Mouse (Mus musculus): ENCODE results near the gene Tesc. TPM values are rescaled to one million over a fixed set of nuclear protein-coding genes. Genes with fewer than 3 reads are reported as not detected.

Tesc gene
- total RNA-seq, 2 experiments from 2014 or later = not detected

- ATAC-seq (replicated peaks; ENCODE audit: low FRiP score, low TSS enrichment, poor library complexity, severe bottlenecking) = no peak
These were observed 16.7 kb upstream of the Tesc start for GRCm38 (mm10) chr5:118010872-118011271.

GRCm38 (mm10) chr5:118011796-118012195 lies 15.7 kb upstream of the Tesc start:
- ATAC-seq (replicated peaks; ENCODE audit: low FRiP score, low TSS enrichment, poor library complexity, severe bottlenecking) = no peak

GRCm38 (mm10) chr5:118015028-118015427 lies 12.5 kb upstream of the Tesc start:
- ATAC-seq (replicated peaks; ENCODE audit: low FRiP score, low TSS enrichment, poor library complexity, severe bottlenecking) = no peak

- no peak for ATAC-seq (replicated peaks; ENCODE audit: low FRiP score, low TSS enrichment, poor library complexity, severe bottlenecking)
These were observed 11.9 kb upstream of the Tesc start for GRCm38 (mm10) chr5:118015669-118016068.

GRCm38 (mm10) chr5:118017527-118017926 lies 10.0 kb upstream of the Tesc start:
- no peak for ATAC-seq (replicated peaks; ENCODE audit: low FRiP score, low TSS enrichment, poor library complexity, severe bottlenecking)

- no peak for ATAC-seq (replicated peaks; ENCODE audit: low FRiP score, low TSS enrichment, poor library complexity, severe bottlenecking)
These were observed 7.6 kb upstream of the Tesc start for GRCm38 (mm10) chr5:118019905-118020304.

GRCm38 (mm10) chr5:118023053-118023452 lies 4.5 kb upstream of the Tesc start:
- ATAC-seq (replicated peaks; ENCODE audit: low FRiP score, low TSS enrichment, poor library complexity, severe bottlenecking) = no peak

- no peak for ATAC-seq (replicated peaks; ENCODE audit: low FRiP score, low TSS enrichment, poor library complexity, severe bottlenecking)
These were observed 1.7 kb upstream of the Tesc start for GRCm38 (mm10) chr5:118025880-118026279.

GRCm38 (mm10) chr5:118026343-118026742 lies 1.2 kb upstream of the Tesc start:
- ATAC-seq (replicated peaks; ENCODE audit: low FRiP score, low TSS enrichment, poor library complexity, severe bottlenecking) = no peak

- ATAC-seq (replicated peaks; ENCODE audit: low FRiP score, low TSS enrichment, poor library complexity, severe bottlenecking) = no peak
These were observed 344 bp upstream of the Tesc start for GRCm38 (mm10) chr5:118027101-118027697.

- peak; percentile 19; the same call in 1 of the 2 replicates for ATAC-seq (replicated peaks; ENCODE audit: low FRiP score, low TSS enrichment, poor library complexity, severe bottlenecking)
These were observed 870 bp downstream of the Tesc start for GRCm38 (mm10) chr5:118028191-118029034.

- no peak; the same call in 1 of the 2 replicates for ATAC-seq (replicated peaks; ENCODE audit: low FRiP score, low TSS enrichment, poor library complexity, severe bottlenecking)
These were observed 1.5 kb downstream of the Tesc start for GRCm38 (mm10) chr5:118029035-118029408.

- ATAC-seq (replicated peaks; ENCODE audit: low FRiP score, low TSS enrichment, poor library complexity, severe bottlenecking) = peak; percentile 41
These were observed 1.9 kb downstream of the Tesc start for GRCm38 (mm10) chr5:118029420-118029819.

- ATAC-seq (replicated peaks; ENCODE audit: low FRiP score, low TSS enrichment, poor library complexity, severe bottlenecking) = no peak
These were observed 2.6 kb downstream of the Tesc start for GRCm38 (mm10) chr5:118030022-118030675.

GRCm38 (mm10) chr5:118031059-118031458 lies 3.5 kb downstream of the Tesc start:
- ATAC-seq (replicated peaks; ENCODE audit: low FRiP score, low TSS enrichment, poor library complexity, severe bottlenecking) = peak; percentile 48

GRCm38 (mm10) chr5:118031508-118031907 lies 4.0 kb downstream of the Tesc start:
- no peak for ATAC-seq (replicated peaks; ENCODE audit: low FRiP score, low TSS enrichment, poor library complexity, severe bottlenecking)

- no peak for ATAC-seq (replicated peaks; ENCODE audit: low FRiP score, low TSS enrichment, poor library complexity, severe bottlenecking)
These were observed 5.8 kb downstream of the Tesc start for GRCm38 (mm10) chr5:118033328-118033727.

- ATAC-seq (replicated peaks; ENCODE audit: low FRiP score, low TSS enrichment, poor library complexity, severe bottlenecking) = no peak
These were observed 6.2 kb downstream of the Tesc start for GRCm38 (mm10) chr5:118033740-118034139.

GRCm38 (mm10) chr5:118034632-118035031 lies 7.1 kb downstream of the Tesc start:
- ATAC-seq (replicated peaks; ENCODE audit: low FRiP score, low TSS enrichment, poor library complexity, severe bottlenecking) = no peak

GRCm38 (mm10) chr5:118035786-118036185 lies 8.2 kb downstream of the Tesc start:
- ATAC-seq (replicated peaks; ENCODE audit: low FRiP score, low TSS enrichment, poor library complexity, severe bottlenecking) = no peak

Measured in megakaryocyte-erythroid progenitor cell, adult 5-6 weeks (primary cell).